Mouse (Mus musculus): ENCODE results near the gene Dst. TPM values are rescaled to one million over a fixed set of nuclear protein-coding genes. Genes with fewer than 3 reads are reported as not detected.

Dst gene
- total RNA-seq, 2 experiments from 2014 or later: 0.31 to 0.49 TPM

DNA sequence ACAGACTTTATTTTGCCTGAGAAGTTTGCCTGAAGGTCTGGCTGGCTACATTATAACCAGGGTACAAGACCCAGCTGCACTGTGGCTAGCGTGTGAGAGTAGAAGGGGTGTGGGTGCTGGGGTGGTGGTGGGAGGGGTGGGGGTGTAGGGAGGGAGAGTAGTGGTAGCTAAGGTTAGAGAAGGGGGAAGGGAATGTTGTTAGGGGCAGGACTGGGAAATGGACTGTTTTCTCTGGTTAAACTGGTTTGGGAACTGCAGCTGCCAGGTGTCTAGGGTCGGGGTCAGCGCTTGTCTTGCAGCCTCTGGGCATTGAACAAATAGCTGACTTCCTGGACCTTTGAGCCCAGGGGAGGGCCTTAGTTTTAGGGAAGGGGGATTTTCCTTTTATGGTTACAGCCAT is 17.3 kb downstream of the Dst start:
- ATAC-seq (replicated peaks; ENCODE audit: poor library complexity, severe bottlenecking): no peak

DNA sequence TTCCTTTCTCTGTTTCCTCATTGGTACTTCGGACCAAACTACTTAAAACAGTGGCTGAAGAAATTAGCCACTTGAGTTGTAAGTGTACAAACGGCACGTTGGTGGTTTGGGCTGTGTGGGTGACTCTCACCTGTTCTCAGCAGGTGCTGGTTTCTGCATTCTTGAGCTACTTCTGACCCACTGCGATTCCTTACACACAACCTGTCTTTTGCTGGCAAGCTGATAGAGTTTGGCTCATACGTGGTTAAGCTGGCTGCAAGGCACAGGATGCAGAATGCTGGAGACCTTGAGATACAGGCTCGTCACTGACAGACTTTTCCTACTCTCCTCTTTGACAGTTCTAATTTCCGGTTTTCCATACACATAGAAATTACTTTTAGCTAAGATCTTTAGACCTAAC is 19.4 kb downstream of the Dst start:
- no peak for ATAC-seq (replicated peaks; ENCODE audit: poor library complexity, severe bottlenecking)

DNA sequence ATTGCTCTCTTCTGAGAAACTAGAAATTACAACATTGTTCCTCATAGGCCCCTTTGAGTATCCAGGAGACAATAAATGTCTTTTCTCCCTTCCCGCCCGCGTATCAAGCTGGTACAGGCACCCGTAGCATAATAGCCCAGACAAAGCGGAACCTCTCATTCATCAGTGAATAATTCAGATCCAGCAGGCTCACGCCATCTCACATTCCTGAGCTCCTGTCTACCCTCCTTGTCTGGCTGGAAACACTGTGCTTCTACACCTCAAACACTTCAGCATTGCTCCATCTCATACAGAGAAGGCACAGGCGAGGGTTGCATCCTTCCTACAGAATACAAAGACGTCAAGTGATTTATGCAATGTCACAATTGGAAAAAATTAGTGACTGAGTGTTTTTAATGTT is 23.8 kb downstream of the Dst start:
- no peak for ATAC-seq (replicated peaks; ENCODE audit: poor library complexity, severe bottlenecking)

DNA sequence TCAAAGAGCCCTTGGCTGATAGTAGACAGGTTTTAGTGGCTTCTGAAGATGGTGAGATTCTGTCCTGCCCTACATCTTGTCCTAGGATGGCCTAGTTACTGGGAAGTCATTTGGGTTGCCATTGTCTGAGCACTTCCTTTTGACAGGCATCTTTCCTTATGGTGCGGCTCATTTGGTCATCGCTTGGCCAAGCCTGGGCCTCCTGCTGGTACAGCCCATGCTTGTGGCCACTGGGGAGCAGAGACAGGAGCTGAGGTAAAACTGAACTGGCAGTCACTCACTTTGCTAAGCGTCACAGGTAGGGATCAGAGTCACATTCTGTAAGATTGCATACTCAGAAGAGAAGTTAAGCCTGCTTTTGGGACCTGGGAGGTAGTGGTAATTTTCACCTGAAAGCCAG is 24.2 kb downstream of the Dst start:
- ATAC-seq (replicated peaks; ENCODE audit: poor library complexity, severe bottlenecking): no peak

DNA sequence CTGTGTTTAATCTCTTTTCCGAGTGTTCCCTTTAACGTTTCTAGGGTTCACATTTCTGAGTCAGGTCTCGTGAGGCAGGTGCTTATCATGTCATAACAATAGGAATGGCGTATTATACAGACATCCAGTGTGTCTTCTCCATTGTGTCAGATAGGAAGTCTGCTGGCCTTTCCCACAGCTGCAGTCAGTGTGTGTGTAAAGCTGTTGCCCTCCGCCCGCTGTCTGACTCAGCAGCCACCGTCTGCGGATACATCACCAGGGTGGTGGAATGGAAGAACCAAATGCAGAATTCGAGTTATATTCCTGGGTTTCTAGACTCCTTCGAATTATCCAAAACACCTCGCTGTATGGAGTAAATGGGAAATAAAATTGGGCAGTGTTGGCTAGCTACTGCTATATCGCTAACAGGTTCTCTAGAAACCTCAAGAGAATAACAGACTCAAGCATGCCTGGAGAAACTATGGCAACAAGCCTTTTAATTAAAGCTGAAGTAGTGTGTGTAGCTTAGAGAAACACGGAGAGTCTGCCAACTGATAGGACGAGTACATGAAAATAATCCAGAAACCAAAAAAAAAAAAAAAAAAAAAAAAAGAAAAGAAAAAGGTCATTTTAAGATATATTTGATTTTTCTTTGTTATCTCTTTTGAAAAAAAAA is 24.9 kb downstream of the Dst start:
- ATAC-seq (replicated peaks; ENCODE audit: poor library complexity, severe bottlenecking): no peak

DNA sequence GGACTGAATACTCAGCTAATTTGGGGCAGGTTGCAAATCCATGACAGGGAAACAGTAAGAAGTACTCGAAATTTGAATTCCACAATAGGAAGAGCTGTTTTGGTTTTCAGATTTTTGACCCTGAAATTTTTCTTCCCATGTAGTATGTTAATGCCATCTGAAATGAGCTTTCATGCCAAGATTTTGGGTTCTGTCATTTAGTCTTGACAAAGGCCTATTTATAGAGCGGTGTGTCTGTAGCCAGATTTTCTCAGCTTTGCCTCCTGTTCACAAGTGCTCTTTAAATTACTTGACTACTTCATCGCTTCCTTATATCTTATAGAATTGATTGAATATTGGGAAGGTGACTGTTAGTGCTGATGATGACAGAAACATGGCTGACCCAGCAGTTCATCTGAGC is 27.9 kb downstream of the Dst start:
- ATAC-seq (replicated peaks; ENCODE audit: poor library complexity, severe bottlenecking): no peak

DNA sequence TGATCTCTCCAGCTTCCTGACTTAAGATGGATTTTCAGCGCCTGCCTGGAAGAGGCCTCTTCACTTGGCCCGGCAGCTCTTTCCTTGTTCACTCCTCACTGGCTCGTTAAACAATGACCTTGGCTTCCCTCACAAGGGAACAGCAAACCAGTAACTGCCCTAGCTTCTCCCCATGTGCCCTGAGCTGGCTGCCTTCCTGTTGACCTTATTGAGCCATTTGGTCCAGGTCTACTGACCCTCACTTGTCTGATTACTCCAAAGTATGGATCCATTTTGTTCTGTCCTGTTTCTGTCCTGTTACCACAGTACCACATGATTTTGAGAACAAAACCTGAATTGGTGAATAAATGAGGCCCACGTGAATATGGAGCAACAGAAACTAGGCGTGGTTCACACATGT is 31.8 kb downstream of the Dst start:
- no peak for ATAC-seq (replicated peaks; ENCODE audit: poor library complexity, severe bottlenecking)

DNA sequence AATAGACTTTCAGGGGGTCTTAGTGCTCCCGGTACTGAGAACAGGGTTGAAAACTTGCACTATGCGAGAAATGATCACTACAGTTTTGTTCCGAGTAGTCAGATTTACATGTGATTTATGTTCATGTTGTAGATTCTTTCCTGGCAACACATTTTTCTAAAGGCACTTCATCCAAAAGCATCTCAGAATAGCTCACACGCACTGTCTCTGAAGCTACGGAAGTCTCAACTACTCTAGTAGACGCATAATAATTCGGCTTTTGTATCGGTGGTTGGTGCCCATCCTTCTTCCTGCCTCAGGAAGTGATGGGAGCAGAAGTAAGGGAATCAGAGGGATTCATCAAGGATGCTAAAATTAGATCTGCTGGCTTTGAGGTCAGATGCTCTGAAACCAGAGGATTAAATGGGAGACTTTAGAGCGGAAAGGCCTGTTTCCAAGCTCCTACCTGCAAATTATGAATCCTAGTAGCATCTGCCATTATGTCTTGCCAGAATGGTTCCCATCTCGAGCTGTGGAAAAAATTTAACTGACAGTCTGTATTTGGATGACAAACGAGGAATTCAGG is 32.4 kb downstream of the Dst start:
- ATAC-seq (replicated peaks; ENCODE audit: poor library complexity, severe bottlenecking): no peak

DNA sequence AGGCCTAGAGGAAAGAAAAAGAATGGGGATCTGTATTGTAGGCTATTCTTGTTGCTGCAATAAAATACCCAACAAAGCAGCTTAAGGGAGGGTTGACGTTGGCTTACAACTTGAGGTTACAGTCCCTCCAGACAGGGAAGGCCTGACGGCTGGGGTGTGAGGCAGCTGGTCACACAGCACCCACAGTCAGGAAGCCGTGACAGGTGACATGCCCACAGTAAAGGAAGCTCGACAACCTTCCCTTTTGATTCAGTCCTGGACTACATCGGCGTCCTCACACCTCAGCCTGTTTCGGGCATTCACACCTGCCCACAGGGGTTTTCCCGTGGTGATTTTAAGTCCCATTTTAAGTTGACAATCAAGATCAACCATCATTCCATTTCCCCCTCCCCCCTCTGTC is 34.6 kb downstream of the Dst start:
- ATAC-seq (replicated peaks; ENCODE audit: poor library complexity, severe bottlenecking): no peak

DNA sequence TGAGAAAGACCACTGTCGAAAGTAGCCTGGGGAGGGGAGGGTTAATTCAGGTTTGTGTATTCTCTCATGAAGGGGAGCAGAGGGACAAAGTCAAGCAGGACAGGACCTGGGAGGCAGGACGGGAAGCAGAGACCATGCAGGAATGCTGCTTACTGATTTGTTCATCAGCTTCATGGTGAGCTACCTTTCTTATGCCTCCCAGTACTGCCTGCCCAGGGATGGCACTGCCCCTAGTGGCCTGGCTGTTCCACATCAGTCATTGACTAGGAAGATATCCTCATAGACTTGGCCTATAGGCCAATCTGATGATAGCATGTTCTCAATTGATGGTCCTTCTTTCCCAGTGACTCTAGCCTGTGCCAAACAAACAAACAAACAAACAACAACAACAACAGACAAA is 35.9 kb downstream of the Dst start:
- no peak for ATAC-seq (replicated peaks; ENCODE audit: poor library complexity, severe bottlenecking)

DNA sequence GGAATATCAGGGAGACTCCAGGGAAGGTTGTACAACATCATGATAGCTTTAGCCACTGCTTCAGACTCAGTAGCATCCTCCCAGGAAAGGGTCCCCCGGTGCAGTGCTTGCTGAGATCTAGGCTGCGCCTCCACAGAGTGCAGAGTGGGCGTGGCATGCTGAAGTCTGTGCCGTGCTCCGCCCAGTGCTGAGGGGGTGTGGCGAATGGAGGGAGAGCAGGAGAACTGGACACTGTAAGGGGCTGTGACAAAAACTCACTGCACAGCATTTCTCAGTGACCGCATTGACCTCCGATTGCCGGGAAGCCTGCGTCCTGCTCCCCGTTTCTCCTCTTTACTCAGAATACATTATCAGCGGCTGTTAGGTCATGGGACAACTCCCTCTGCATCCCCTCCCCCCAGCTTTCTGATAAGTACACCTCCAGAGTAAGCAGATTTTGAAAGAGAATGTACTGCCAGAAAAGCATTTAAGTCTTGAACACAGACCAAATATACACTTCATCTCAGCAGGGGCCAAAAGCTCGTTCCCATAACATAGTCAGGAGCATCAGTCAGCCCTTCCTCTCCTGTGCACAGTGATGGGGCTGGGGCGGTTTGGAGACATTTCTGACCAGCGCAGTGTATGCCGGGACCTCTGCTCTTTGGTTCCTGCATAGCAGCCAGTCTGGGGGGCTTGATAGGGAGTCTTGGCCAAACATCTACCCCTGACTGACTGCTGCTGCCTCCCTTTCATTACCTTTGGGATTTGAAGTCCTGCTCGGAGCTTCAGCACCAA is 37.1 kb downstream of the Dst start:
- no peak for ATAC-seq (replicated peaks; ENCODE audit: poor library complexity, severe bottlenecking)

DNA sequence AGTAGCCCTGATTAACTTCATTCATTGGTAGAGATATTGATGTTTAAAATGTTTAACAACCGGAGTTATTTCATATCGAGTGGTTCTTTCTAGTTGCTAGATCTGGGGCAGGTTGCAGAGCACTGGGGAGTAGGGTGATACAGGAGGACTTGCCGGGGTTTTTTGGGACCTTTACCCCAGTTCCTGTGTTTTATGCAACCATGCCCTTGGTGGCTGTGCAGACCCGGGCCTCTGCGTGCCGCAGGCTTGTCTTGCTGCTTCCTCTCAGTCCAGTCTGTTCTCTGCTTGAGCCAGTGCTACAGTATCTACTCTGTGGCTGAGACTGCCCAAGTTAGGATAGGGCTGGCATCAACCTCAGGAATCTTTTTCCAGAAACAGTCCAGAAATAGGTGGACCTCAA is 37.7 kb downstream of the Dst start:
- no peak for ATAC-seq (replicated peaks; ENCODE audit: poor library complexity, severe bottlenecking)

DNA sequence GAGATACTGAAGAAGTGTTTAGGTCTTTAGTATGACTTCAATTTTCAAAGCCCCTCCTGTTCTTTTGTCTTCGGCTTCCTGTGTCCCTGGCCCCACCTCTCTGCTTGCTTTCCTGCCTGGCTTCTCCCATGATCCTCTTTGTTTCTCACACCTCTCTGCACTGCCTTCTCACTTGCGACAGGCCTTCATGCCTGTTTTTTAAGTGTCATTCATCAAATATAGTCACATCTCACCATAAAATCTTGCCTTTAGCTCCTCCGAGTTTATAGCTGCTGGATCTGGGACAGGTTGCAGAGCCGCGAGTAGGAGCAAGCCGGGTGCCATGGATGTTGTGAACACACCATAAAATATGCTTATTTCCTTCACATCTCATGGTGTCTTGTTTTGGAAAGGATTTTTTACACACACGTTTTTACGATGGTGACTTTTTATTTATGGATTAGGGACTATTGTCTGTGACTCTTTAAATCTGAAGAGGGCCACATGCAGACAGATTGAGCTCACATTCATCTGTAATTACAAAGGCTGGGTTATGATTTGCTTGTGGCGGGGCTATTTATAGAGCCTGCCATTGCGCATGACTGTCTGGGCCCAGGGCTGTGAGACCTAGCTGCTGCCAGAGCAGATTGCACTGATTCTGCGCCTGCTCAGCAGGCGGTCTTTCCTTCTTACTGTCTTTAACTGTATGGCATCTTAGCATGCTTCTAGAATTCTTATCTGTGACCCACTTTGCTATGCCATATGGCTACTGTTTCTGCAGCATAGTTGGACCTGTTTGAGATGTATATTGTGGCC is 38.8 kb downstream of the Dst start:
- no peak for ATAC-seq (replicated peaks; ENCODE audit: poor library complexity, severe bottlenecking)

DNA sequence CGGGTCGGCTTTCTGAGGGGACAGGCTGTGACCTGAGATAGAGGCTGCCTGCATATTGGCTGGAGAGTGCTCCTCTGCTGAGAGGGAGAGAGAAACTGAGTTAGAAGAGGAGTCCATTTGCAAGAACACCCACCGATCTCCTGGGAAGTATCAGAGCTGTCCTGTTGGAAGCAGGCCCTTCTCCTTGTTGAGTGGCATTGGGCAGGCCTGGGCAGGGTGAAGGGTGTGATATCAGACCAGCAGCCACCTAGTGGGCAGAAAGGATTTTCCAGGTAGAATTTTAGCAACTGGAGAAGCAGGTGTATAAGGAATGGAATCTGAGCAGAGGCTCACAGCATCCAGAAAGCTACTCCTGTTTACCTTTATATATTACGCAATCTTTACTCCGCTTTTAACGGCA is 39.8 kb downstream of the Dst start:
- no peak for ATAC-seq (replicated peaks; ENCODE audit: poor library complexity, severe bottlenecking)

DNA sequence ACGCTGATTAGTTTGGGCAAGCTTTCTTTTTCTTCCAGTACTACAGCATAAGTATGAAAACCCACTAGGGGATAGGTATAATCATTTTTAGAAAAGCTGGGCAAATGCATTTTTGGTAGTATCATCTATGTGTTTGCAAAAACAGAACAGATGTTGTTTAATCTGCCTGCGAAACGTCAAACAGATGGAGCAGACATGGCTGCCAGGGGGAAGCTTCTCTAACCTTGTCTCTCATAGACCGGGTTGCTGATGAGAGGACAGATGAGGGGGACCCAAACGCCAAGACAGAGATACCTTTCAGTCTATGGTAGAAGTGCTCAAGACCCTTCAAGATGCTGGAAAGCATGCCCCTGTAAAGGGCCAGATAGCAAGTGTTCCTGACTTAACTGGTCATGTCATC is 40.5 kb downstream of the Dst start:
- no peak for ATAC-seq (replicated peaks; ENCODE audit: poor library complexity, severe bottlenecking)

DNA sequence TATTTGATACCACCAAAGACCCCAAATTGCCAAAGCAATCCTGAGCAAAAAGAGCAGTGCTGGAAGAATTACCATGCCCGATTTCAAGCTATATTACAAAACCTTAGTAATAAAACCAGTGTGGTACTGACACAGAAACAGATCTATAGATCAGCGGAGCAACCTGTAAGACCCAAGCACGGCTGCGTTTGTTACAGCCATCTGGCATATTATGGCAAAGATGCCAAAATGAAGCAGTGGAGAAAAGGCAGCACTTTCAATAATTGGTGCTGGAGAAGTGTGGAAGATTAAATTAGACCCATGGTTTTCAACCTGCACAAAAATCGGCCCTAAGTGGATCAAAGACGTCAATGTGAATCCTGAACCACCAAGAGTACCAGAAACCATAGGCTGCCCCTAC is 47.6 kb downstream of the Dst start:
- ATAC-seq (replicated peaks; ENCODE audit: poor library complexity, severe bottlenecking): no peak

DNA sequence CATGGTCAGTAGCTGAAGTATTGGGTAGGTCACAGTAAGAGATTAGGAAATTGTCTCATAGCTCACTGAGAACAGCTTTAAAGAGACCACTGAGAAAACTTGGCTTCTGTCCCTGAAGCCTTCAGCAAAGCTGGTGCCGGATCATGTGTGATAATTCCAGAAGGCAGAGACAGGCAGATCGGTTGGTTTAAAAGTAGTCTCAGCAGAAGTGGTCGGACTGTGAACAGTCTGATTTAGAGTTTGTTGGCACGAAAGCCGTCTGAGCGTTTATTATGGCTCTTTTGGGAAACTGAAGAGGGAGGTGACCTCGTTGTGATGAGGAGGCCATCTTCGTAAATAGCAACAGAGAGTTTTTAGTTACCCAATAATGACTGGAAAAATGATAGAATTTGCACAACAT is 52.4 kb downstream of the Dst start:
- no peak for ATAC-seq (replicated peaks; ENCODE audit: poor library complexity, severe bottlenecking)

DNA sequence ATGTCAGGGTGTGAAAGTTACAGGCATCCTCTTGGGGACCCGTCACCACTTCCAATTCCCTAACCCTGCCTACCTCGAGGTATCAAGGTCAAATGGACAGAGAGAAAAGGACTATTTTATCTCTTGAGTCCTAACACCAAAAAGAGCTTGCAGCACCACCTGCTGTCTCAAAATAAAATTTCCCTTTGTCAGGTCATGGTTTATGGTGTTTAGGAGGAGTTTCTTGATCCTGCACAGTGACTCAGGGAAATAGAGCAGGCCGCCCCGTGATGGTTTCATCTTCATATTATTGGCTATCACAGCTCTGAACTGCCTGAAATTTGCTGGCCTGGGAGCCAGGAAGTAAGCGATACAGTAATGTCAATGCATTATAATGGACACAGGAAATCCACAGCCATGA is 56.6 kb downstream of the Dst start:
- peak; percentile 72 for ATAC-seq (replicated peaks; ENCODE audit: poor library complexity, severe bottlenecking)

DNA sequence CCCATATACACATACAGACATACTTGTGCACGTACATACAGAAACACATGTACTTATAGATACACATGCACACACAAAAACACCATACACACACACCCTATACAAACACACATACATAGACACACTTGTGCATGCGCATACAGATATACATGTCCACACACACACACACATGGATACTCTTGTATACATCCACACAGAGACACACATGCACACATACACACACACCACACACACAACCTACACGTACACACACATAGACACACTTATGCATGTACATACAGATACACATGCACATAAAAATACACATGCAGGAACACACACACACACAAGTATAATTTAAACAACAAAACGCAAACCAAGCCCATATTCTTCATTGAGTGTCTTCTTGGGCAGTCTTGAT is 57.8 kb downstream of the Dst start:
- no peak for ATAC-seq (replicated peaks; ENCODE audit: poor library complexity, severe bottlenecking)

DNA sequence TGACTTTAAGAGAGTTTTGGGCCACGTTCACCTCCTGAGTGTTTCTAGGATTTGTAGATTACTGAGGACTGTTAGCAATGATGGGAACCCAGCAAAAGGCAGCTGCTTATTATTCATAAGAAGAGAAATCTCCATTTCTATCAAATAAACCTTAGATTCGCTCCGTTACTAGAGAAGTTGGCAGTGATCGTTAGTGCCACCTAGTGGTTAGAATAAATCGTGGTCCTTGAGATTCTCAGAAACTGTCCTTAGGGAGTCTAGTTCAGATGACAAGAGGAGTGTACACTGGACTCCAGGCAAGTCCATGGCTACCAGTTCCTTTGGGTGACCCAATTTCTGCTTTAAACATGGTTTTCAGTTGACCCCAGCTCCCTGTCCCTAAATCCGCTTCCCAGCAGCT is 58.3 kb downstream of the Dst start:
- peak; percentile 50 for ATAC-seq (replicated peaks; ENCODE audit: poor library complexity, severe bottlenecking)

DNA sequence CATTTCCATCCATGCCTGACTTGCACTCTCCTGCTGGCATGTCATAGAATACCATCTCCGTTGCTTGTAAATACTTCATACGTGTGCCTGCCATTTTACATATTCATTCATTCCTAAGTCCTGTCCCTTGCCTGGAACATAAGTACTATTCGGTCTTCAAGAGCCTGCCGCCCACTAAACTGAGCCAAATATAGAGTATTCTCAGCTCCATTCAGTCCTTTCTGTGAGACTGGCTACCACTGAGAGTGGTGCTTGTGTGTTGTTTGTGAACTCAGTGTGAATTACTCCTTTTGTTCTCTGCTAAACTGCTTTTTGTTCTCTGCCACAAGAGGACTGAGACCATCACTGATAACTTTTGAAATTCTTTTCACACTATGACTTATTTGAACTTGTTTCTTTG is 59.2 kb downstream of the Dst start:
- ATAC-seq (replicated peaks; ENCODE audit: poor library complexity, severe bottlenecking): no peak

Data from granulocyte monocyte progenitor cell, adult 5-6 weeks (primary cell).